Mouse (Mus musculus): Measurements from ENCODE around the gene Tgfa. TPM values are rescaled to one million over a fixed set of nuclear protein-coding genes. Genes with fewer than 3 reads are reported as not detected.

Tgfa gene
- total RNA-seq, 2 experiments from 2014 or later = 11.7 to 13.1 TPM

DNA sequence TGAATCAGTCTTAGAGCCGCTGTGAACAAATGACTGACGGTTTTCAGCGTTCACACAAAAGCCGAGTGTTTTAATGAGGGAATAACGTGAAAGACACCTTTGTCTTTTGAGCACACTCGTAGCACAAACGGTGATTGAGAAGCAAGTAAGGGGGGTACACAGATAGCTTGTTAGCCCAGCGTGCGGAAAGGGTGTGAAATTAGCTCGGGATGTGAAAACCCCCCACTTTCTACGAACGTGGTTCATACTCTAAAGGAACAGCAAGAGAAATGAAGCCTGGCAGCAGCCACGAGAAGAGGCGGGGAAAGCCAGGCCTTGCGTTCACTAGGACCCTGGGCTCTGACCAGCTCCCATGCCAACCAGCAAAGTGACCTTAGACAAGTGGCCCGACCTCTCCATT, 54.0 kb downstream of the Tgfa start:
- TF ChIP-seq CTCF (IDR thresholded peaks at IDR 0.05) = no peak
- H3K27ac ChIP-seq = peak overlapping the region; percentile 12
- no peak overlapping the region for H3K4me3 ChIP-seq
- DNase-seq (ENCODE audit: extremely low spot score in 1 of 2, low spot score in 2 of 2) = no peak
- intact Hi-C loops (cut with DNase I) = no loop called here

DNA sequence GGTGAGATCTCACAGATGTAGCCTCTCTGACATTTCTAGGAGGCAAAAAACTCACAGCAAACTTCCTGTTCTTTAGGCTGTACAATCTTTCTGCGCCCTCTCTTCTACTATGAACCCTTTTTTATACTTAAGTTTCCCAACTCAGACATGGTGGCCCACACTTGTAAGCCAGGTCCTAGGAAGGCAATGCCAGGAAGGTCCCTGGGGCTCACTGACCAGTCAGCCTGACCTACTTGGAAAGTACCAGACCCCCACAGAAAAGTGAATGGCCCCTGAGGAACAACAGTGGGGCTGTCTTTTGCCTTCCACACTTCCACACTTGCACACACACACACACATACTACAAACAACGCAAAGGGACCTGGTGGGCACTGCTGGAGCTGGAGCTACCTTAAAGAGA, 55.2 kb downstream of the Tgfa start:
- no peak for DNase-seq (ENCODE audit: extremely low spot score in 1 of 2, low spot score in 2 of 2)
- intact Hi-C loops (cut with DNase I) = loop anchor here (2.0 kb wide), 1 partner anchor 57 kb away; no protein-coding TSS in a partner anchor
- TF ChIP-seq CTCF (IDR thresholded peaks at IDR 0.05) = no peak
- Histone ChIP-seq H3K27ac (no peak overlapping the region), H3K4me3 (no peak overlapping the region)

DNA sequence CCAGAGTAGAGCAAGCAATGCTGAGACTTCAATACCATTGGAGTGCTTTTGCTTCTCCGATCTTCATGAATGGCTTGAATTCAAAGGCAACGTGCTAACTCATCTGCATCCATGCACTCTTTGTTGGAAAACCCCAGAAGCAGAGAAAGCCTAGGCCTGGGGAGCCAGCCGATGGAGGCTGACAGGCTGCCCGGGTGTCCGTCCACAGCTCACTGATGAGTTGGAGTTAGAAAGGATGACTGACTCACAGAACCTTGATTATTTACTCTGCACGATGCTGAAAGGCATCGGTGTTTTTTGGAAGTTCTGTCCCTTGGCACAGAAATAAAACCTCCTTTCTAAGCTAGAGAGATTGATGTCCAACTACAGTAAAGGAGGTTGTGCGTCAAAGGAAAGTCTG, 55.8 kb downstream of the Tgfa start:
- TF ChIP-seq CTCF (IDR thresholded peaks at IDR 0.05) = no peak
- intact Hi-C loops (cut with DNase I) = loop anchor here (2.0 kb wide), 1 partner anchor 58 kb away; no protein-coding TSS in a partner anchor
- Histone ChIP-seq H3K27ac (no peak overlapping the region), H3K4me3 (no peak overlapping the region)
- DNase-seq (ENCODE audit: extremely low spot score in 1 of 2, low spot score in 2 of 2) = no peak

DNA sequence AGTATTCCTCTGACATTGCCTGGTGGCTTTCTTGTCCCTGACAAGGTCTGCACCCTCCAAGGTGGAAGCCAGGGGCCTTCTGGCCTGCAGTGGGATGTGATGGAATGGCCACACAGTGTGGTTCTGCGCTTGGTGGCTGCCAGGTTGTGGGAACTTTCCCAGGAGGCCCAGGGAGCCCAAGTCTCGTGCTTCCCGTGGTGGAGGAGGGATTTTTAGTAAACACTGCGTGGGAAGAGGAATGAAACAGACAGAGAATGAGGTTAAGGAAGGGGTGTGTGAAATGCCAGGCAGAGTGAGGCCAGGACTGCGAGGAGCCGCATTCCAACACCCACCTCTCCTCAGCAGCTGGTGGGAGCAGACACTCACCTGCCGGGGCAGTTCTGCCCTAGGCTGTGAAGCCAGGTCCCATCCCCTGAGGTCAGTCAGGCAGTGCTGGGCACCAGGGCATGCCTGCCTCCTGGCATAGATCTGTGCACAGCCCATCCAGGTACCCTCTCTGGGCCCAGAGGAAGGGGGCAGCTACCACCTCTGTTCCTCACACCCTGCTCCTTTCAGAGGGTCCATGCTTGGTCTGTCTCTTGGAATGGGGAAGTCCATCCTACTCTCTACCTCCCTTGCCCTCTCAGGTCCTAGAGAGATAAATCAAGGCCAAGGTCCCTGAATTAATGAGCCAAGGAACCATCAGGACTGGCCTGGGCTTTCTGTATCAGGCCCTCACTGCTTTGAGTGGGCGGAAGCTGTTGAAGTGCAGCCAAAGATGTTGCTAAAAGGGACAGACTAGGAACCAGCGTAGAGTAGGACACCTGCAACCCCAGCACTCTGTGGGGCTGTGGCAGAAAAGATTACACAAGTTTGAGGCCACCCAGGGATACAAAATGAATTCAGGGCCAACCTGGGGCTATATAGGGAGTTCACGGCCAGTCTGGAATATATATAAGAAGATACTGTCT, 57.4 kb downstream of the Tgfa start:
- TF ChIP-seq CTCF (IDR thresholded peaks at IDR 0.05) = no peak
- Histone ChIP-seq H3K4me3 (no peak overlapping the region), H3K27ac (no peak overlapping the region)
- DNase-seq (ENCODE audit: extremely low spot score in 1 of 2, low spot score in 2 of 2) = no peak
- intact Hi-C loops (cut with DNase I) = no loop called here

DNA sequence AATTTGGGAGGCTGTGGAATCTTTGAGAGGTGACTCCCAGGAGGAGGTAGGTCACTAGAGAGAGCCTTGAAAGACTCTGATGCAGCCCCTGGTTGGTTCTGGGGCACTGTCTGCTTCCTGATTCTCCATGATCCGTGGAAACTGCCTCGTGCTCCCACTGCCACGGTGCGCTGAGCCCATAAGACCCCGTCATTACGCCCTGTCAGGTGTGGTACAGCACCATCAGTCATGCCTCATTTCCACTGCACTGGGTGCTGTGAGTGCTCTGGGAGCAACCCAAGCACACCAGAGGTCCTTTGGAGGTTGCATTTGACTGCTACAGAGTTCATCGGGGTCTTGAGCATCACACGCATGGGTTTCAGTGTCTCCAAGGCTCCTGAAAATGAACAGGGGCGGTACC, 60.9 kb downstream of the Tgfa start:
- no peak overlapping the region for H3K4me3 ChIP-seq
- intact Hi-C loops (cut with DNase I) = no loop called here
- TF ChIP-seq CTCF (IDR thresholded peaks at IDR 0.05) = no peak
- H3K27ac ChIP-seq = no peak overlapping the region
- DNase-seq (ENCODE audit: extremely low spot score in 1 of 2, low spot score in 2 of 2) = no peak

DNA sequence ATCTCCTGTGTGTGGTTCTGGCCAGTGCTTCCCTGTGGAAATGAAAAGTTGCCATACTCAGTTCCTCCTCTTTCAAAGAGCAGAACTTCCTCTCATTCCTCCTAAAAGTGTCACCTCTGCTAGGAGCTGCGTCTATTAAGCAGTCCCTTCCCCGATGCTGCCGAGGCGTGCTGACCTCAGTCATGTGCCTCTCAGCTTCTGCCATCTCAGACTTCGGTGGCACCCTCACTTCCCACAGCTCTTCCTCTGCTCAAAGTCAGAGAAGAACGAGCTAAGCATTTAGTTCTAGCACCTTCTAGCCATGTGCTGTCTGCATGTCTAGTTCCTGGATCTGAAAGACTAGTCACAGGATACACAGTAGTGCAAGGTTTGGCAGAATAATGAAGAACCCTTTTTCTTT, 64.2 kb downstream of the Tgfa start:
- H3K4me3 ChIP-seq = no peak overlapping the region
- H3K27ac ChIP-seq = no peak overlapping the region
- intact Hi-C loops (cut with DNase I) = no loop called here
- no peak for DNase-seq (ENCODE audit: extremely low spot score in 1 of 2, low spot score in 2 of 2)
- no peak for TF ChIP-seq CTCF (IDR thresholded peaks at IDR 0.05)

DNA sequence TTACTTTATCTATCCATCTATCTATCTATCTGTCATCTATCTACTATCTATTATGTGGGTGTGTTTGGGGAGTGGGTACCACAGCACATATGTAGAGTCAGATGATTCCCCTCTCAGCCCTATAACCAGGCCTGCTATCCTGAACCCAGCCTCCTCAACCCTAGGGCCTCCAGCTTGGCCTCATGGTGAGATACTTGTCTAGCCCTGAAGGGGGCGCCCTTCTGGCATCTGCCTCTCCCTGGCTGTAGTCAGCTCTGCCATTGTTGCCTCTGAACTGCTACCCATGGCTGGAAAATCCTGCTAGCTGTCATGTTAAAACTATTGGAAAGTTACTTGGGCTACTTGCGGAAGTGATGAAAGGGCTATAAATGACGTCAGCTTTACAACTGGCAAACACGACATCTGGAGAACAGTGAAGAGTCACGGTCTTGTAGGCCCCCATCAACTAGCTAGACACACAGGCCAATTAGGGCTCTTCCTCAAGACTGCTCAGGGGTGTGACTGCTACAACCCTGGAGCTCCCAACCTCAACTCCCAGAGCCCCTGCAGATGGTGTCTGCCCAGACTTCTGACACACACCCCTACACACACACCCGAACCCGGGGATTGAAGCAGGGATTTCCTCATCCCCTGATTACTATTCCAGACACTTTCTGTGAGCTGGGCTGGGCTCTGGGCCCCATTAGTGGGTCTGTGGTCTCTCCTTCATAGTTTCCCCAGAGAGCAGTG, 65.5 kb downstream of the Tgfa start:
- intact Hi-C loops (cut with DNase I) = no loop called here
- TF ChIP-seq CTCF (IDR thresholded peaks at IDR 0.05) = peak; percentile 27; the same call in 1 of the 2 replicates

DNA sequence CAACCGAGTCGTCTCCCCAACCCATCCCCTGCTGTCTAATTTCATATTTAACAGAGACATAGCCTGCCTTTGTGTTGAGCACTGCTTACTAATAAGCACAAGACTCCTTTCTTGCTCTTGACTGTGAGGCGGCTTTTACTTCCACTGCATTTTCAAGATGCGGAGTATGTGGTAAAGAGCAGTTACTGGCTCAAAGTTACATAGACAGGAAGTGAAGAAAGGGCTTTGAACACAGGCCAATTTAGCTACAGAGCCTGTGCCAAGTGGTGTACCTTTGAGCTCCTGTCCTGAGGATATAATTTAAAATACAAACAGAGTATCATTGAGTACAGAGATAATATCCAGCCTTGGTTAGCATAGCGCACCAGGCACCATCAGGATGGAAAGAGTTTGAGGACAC, 71.8 kb downstream of the Tgfa start:
- no peak for TF ChIP-seq CTCF (IDR thresholded peaks at IDR 0.05)
- no peak overlapping the region for H3K4me3 ChIP-seq

More for the DNA sequence above, 65.5 kb downstream of the Tgfa start:
- no peak for DNase-seq (ENCODE audit: extremely low spot score in 1 of 2, low spot score in 2 of 2)
- Histone ChIP-seq H3K4me3 (no peak overlapping the region), H3K27ac (no peak overlapping the region)

DNA sequence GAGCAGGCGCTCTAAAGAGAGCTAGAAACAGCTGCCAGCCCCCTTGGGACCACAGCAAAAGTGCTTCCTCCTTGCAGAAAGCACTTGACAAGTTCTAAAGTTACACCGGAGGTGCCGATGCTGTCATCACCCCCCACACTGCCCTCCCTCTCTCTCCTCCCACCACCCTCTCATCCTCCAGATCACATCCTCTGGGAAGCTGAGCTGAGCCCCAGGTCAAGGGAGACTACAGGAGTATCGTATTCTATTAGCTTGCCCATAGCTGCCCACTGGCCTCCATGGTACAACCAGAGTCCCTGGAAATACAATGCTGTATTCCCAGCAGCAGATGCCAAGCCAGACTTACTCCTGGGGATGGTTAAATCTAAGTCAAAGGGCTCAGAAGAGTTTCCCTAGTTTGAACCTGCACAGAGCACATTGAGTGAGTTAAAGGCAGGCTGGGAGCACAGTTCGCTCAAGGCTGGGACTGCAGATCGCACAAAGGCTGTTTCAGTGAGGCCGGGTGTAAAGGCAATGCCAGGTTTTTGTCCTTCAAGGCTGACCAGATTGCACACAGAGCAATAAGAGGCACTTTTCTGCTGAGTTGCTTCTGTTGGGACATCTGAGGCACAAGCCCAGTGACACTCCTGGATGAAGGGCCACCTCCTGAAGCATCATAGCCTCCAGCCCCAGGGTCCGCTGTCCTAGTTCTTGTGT, 75.5 kb downstream of the Tgfa start:
- H3K4me3 ChIP-seq = no peak overlapping the region
- no peak for DNase-seq (ENCODE audit: extremely low spot score in 1 of 2, low spot score in 2 of 2)
- intact Hi-C loops (cut with DNase I) = no loop called here
- H3K27ac ChIP-seq = no peak overlapping the region
- TF ChIP-seq CTCF (IDR thresholded peaks at IDR 0.05) = no peak

More for the DNA sequence above, 71.8 kb downstream of the Tgfa start:
- intact Hi-C loops (cut with DNase I) = no loop called here
- no peak for DNase-seq (ENCODE audit: extremely low spot score in 1 of 2, low spot score in 2 of 2)
- H3K27ac ChIP-seq = no peak overlapping the region

DNA sequence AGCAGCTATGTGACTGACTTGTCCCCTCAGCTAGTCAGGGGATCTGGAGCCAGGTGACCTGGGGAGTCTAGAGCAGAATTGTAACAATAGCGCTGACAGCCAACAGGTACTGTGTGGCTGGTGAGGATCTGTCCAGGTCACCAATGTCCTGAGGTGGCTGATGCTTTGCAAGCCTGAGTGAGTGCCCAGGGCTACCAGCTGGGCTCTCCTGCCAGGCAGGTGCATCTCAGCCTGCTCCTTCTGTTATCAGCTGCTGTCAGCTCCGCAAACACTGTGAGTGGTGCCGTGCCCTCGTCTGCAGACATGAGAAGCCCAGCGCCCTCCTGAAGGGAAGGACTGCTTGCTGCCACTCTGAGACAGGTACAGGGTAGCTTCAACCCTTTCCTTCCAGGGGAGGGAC, 76.1 kb downstream of the Tgfa start:
- intact Hi-C loops (cut with DNase I) = no loop called here
- TF ChIP-seq CTCF (IDR thresholded peaks at IDR 0.05) = no peak
- DNase-seq (ENCODE audit: extremely low spot score in 1 of 2, low spot score in 2 of 2) = no peak
- Histone ChIP-seq H3K27ac (no peak overlapping the region), H3K4me3 (no peak overlapping the region)

DNA sequence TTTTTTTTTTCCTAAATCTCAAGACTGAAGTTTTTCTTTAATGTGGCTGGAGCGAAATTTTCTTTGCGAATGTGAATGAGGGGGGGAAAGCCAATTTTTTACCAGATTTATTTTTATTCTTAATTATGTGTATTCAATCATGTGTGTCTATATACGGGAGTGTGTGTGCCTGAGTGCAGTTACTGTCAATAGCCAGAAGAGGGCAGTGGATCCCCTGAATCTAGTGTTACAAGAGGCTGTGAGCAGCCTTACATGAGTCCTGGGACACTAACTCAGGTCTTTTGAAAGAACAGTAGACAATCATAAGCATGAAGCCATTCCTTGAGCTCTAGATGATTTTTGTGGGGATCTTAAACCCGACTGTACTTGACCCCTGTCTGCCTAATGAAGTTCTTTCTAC, 80.7 kb downstream of the Tgfa start:
- intact Hi-C loops (cut with DNase I) = loop anchor here (5.0 kb wide), 1 partner anchor 87 kb away; no protein-coding TSS in a partner anchor
- peak; percentile 17 for TF ChIP-seq CTCF (IDR thresholded peaks at IDR 0.05)
- Histone ChIP-seq H3K4me3 (no peak overlapping the region), H3K27ac (no peak overlapping the region)
- no peak for DNase-seq (ENCODE audit: extremely low spot score in 1 of 2, low spot score in 2 of 2)
